Mouse (Mus musculus) cerebellum, adult 2 months (tissue): ENCODE measurements around the gene Sema7a.

Experiments used
- CTCF ChIP-seq: fragments of 200-500 bp; IDR thresholded peaks from 2 replicates; pipeline ENCODE4 v1.5.1; 2011; ENCODE audit warnings: low read depth, mild to moderate bottlenecking, control low read depth, low read length, moderate library complexity, borderline replicate concordance; ENCODE audit not compliant: insufficient read depth
- POLR2A ChIP-seq: fragments of 200-500 bp; IDR thresholded peaks from 2 replicates; pipeline ENCODE4 v1.6.1; 2011; ENCODE audit warnings: low read length, control low read depth, borderline replicate concordance; ENCODE audit not compliant: insufficient read depth

- TF ChIP-seq POLR2A: no peak
- TF ChIP-seq CTCF: no peak
Observed at GRCm38 (mm10) chr9:57969736-57970495, 30.0 kb downstream of the Sema7a start.
